Mouse (Mus musculus): ENCODE data around the gene Fgfrl1.

GRCm38 (mm10) chr5:108741844-108742243 lies 49.7 kb downstream of the Fgfrl1 start:
- no peak for TF ChIP-seq CTCF (IDR thresholded peaks at IDR 0.05; ENCODE audit: borderline replicate concordance, control insufficient read depth, extremely low read depth, insufficient read depth, low read length, poor library complexity)
- TF ChIP-seq POLR2A (IDR thresholded peaks at IDR 0.05; ENCODE audit: control insufficient read depth, extremely low read depth, insufficient read depth, low read length, poor library complexity): no peak

All from thymus, adult 2 months (tissue).